Mouse (Mus musculus) right cerebral cortex, postnatal 25 days (tissue): Measurements from ENCODE around the gene Mark3.
"Not testable (repeated sequence)": the region's sequence is repeated elsewhere in the genome, so short reads cannot be mapped to it uniquely, and the experiment has no call there.

Experiments used
- DNase-seq: peaks from one replicate; pipeline ENCODE4 v3.0.0; 2022

Gene Mark3

DNA sequence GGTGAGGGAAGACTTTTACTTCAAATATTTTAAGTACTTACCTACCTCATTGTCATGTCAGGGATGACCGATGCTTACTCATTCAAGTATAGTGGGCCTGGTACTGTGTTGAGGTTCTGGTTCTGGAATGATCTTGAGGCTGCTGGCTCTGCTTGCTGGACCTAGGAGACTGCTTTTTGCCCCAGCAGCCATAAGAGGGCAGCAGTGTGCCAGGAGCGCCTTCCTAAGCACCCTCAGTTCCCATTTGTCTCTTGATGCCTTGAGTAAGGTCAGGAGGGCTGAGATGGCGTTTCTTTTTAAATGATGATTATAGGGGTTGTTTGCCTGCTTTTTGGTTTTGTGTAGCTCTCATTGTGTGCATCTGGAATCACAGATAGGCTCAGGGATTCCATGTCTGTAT lies 79.1 kb downstream of the Mark3 start:
- DNase-seq, result peak; percentile 64

DNA sequence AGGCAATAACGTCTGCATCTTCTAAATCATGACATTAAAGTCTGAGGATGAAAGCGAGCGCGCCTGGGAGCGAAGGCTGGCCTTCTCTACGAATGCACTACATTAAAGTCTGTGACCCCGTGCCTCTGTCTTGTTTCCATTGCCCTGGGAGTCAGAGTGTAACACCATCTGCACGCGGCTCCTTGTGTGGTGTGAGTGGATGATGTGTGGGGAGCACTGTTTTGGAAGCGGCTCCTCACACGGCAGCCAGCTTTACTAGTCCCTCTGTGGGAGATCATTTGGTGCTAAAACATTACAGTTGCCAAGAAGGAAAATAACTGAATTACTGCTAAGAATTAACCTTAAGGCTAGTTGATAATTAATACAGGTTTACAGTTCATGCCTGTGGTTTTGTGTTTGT lies 81.4 kb downstream of the Mark3 start:
- DNase-seq, result no peak

DNA sequence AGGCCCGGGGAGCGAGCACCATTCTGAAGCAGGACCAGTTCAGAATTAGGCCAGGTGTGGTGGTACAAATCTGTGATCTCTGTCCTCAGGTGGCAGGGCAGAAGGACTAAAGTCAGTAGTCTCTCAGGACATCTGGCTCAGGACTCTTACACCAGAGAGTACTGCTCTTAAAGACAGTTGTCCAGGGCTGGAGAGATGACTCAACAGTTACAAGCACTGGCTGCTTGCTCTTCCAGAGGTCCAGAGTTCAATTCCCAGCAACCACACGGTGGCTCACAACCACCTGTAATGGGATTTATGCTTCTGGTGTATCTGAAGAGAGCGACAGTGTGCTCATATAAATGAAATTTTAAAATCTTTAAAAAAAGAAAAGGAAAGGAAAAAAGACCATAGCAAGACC lies 85.0 kb downstream of the Mark3 start:
- DNase-seq, result no peak

- DNase-seq, result no peak
Measured at GRCm38 (mm10) chr12:111660628-111661027, 86.3 kb downstream of the Mark3 start.

- DNase-seq, result not testable (repeated sequence)
Measured at GRCm38 (mm10) chr12:111661554-111661953, 87.2 kb downstream of the Mark3 start.

DNA sequence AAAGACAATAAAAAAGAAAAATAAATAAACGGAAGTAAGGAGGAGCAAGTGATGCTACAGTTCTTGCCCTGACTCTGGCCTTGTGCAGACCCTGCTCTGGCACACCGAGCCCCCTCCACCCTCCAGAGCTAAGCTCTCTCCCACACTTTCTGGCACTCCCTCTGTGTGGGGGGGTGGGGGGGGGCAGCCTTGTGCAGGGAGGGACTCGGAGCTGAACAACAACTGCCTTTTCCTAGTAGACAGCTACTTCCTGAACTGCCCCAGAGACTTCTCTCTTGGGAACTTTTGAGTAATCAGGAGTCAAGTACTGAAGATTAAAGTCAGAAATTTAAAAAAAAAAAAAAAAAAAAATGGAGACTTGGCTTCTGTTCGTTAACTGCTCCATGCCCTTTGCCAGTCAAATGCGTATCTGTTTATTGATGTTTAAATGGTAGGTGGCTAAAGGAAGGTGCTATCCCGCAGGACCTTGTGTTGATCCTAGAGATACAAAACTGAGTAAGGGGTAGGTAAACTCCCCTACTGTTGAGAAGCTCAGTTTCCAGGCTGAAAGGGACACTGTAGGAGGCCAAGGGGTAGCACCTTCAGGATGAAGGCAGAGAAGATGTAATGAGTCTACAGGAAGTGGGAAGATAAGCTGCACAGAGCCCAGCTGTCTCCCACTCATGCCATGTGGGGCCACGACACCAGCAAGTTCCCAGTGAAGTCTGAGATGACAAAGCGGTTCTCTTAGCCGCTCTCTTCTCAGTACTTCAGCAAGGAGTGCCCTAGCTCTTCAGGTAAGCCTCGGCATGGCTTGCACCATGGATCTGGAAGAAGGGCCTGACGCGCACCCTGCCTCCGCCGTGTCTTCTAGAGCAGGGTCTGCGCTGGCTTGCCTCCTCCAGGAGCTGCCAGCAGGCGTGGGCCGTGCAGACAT lies 89.2 kb downstream of the Mark3 start:
- no peak for DNase-seq

- no peak for DNase-seq
Measured at GRCm38 (mm10) chr12:111664144-111664634, 89.9 kb downstream of the Mark3 start.

GRCm38 (mm10) chr12:111665041-111665880 lies 90.9 kb downstream of the Mark3 start:
- no peak for DNase-seq

- peak; percentile 83 for DNase-seq
Measured at GRCm38 (mm10) chr12:111666380-111666779, 92.1 kb downstream of the Mark3 start.

GRCm38 (mm10) chr12:111667421-111667820 lies 93.1 kb downstream of the Mark3 start:
- DNase-seq, result no peak

DNA sequence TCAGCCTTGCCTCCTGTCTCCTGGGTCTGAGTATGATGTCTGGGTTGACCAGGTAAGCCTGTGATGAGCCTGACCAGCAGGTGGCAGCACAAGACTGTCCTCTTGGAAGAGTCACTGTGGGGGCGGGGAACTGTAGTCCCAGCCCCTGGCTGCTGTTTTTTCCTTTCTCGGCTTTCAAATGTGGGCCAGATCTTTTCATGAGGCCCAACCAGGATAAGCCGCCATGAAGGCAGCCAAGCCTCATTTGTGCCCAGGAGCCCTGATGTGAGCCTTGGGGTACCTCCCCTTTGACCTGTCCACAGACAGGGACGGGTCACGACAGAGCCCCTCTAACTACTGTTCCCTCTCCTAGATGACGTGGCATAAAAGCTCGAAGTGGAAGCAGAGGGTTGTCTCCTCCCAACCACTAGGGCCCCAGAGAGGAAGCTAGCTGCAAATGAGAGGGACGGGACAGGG lies 94.2 kb downstream of the Mark3 start:
- DNase-seq, result peak; percentile 90

DNA sequence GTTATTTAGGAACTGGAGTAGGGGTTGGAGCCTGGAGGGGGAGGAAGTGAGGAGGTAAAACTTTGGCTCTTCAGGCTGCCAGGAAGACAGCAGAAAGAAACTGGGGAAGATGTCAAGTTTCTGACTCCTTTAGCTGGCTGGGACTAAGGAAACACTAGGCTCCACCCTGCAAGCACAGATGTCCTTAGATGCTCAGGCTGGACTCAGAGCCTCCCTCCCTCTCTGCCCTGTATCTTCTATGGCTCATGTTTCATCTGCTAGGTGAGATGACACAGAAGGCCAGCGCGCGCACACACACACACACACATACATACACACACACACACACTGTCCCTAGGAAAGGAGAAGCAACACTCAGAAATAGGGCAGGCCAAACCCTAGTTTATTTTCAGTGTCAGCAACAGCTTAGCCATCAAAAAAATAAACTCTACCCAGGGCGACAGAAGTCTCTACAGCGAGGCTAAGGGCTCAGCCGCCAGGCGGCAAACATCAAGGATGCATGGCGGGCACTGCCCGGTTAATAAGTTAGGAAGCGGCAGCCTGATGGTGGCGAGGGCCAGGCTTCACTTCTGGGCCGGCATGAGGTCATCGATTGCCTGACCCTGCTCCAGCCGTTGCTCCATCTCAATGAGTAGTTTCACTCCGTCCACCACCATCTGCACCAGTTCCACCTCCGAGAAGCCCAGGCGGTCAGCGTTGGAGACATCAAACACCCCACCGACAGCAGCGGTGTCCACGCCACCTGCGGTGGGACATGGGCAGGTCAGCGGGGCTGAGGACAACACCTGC lies 94.9 kb downstream of the Mark3 start:
- peak; percentile 29 for DNase-seq

DNA sequence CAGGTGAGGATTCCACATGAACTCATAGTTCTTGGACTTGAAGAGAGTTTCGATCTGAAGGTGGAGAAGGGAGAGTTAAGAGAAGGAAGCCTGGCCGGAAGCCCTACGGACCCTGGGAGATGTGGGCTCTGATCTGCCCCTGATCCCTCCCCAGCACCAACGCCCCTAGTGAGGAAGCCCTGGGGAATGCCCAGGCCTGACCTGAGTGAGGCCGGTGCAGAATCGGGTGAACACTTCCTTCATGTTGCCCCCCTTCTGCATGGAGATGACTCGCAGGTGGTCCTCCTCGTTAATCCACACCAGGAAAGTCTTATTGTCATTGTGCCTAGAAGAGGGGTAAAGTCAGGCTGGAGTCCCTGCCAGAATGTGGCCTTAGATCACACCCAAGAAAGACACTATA lies 95.6 kb downstream of the Mark3 start:
- no peak for DNase-seq

DNA sequence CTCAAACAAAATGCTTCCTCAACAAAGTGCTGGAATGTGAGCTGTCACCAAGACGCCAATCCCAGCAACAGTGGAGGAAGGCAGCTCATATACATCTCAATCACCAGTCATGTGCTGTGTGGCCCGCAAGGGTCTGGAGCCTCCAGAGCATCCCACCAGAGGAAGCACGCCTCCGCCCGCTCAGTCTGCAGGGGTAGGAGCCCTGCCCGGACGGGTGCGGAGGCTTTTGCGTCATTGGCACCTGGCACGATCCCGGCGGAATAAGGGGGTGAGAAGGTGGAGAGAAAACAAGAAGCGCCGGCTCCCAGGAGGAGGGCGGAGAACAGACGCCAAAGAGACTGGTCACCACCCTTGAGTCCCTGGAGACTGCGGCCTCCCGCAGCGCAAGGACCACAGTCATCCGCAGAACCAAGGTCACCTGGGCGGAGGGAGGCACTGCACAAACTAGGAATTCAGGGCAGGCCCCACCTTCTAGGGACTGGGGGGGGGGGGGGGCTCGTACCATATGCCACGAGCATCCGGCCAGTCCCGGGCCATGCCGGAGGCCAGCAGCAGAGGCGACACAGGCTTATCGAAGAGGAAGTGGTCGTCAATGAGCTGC lies 96.1 kb downstream of the Mark3 start:
- peak; percentile 78 for DNase-seq

DNA sequence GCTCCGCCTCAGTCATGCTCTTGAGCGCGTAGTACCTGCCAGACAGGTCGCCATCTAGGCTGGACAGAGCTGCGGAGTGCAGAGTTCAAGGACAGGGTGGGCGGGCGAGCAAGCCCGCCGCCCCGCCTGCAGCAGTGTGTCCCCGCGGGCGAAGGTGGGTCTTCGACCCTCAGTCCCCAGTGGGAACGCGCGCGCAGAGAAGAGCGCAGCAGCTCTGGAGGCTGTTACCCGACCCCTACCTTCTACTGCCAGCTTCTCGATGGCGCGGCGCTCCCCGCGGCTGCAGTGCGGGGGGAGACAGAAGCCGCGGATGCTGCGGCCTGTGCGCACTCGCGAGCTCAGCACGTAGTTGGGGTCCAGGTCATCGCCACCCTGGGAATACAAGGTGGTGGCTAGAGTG lies 96.7 kb downstream of the Mark3 start:
- no peak for DNase-seq

GRCm38 (mm10) chr12:111671431-111671902 lies 97.1 kb downstream of the Mark3 start:
- peak; percentile 82 for DNase-seq

DNA sequence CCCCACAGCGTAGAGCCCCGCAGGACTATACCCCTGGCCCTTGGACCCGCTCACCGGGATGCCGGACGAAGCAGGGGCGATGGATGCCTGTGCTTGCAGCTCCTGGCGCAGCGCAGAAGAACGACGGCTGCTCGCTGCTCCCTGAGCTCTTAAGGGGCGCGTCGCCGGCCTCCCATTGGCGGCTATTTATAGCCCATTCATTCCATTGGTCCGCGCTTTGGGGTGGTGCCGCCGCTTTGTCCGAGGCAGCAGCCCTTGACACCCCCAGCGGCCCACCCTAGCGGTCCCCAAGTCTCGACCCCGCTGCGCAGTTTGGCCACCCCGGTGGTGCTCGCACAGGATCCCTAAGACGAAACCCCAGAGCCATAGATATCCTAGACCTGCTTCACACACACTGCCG lies 97.9 kb downstream of the Mark3 start, which contains the start of gene Ckb:
Gene Ckb (minus strand): TSS at position 163 of the 400 bp plus-strand sequence.
- DNase-seq, result peak; percentile 93

GRCm38 (mm10) chr12:111672581-111672980 lies 98.3 kb downstream of the Mark3 start:
- no peak for DNase-seq

DNA sequence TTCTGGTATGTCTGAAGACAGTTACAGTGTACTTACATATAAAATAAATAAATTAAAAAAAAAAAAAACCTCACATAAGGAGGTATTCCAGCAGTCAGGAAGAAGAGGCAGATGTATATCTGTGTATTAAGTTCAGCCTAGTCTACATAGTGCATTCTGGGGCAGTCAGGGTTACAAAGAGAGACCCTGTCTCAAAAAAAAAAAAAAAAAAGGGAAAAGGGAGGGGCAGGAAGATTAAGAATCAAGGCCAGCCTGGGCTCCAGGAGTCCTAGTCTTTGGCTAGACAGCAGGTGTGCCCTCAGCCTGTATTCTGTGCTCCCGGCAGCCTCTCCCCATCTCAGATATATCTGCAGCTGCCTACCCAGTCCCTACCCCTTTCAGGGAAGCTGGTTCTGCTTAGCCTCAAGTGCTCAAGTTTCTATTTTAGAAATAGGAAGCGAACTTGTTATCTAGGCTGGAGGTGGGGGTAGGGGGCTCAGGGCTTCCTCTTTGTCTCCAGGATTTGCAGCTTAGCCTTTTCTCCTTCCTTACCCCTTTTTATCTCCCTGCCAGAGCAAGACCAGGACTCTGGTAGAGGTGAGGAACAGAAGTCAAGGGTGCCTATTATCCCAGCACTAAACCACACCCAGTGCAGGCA lies 100.6 kb downstream of the Mark3 start:
- DNase-seq, result no peak

DNA sequence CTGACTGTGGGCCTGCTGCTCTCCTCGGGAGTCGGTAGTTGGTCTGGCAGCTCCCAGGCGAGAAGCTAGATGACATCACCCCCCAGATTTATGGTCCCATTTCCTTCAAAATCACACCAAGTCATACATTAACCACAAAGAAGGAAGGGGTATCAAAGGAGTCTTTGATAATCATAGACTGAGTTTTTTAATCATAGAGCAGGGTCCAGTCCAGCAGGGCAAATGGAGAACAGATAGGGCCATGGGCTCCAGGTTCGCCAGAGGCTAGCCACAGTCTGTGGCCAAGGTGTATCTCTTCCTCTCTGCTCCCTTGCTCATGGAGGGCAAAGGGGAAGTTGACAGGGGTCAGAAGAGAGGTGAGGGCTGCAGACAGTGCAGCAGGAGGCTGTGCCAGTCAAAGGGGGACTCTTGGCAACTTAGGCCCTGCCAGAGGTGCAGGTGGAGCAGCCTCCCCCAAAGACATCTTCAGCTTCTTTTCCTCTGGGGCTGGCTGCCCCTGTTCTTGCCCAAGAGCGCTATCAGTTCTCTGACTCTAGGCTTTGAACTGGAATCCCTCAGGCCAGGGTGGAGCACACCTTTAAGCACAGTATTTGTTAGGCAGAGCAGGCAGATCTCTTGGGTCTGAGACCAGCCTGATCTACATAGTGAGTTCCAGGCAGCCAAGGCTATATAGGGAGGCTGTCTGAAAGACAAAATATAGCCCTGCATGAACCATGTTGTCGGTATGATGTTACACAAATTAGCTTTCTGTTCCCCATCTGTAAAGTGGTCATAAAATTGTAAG lies 101.7 kb downstream of the Mark3 start:
- DNase-seq, result no peak

GRCm38 (mm10) chr12:111677421-111677820 lies 103.1 kb downstream of the Mark3 start:
- DNase-seq, result no peak
